Mouse (Mus musculus): ENCODE measurements at regions not wholly inside any gene's neighbourhood (a gene's known extent, or its start where the extent isn't known, plus 50 kb on each side); places are given as distances from the start of the nearest gene placed in this dataset.

GRCm38 (mm10) chr3:9200156-9200555 is 409.7 kb downstream of the Zfp704 start:
- H3K27ac ChIP-seq: no peak overlapping the region
- 51% methylated on average over 5 of the region's 5 CpGs for WGBS
- no peak overlapping the region for H3K4me2 ChIP-seq
- no peak overlapping the region for H3K9ac ChIP-seq
- no peak overlapping the region for H3K4me3 ChIP-seq (replicated peaks)
- no peaks in the 10 kb centered on the region for H3K36me3 ChIP-seq
- no peaks in the 10 kb centered on the region for H3K27me3 ChIP-seq (replicated peaks)
- no peak for ATAC-seq (ENCODE audit: insufficient read depth, low FRiP score, low read depth)
- H3K4me1 ChIP-seq: no peaks in the 10 kb centered on the region
- no peaks in the 10 kb centered on the region for H3K9me3 ChIP-seq

GRCm38 (mm10) chr3:9198652-9199332 is 411.1 kb downstream of the Zfp704 start:
- Histone ChIP-seq H3K9ac (no peak overlapping the region), H3K4me1 (no peaks in the 10 kb centered on the region), H3K27me3 (replicated peaks) (no peaks in the 10 kb centered on the region), H3K36me3 (no peaks in the 10 kb centered on the region), H3K9me3 (no peaks in the 10 kb centered on the region), H3K27ac (no peak overlapping the region), H3K4me3 (replicated peaks) (no peak overlapping the region), H3K4me2 (no peak overlapping the region)
- 72% methylated on average over 9 of the region's 9 CpGs for WGBS
- ATAC-seq (ENCODE audit: insufficient read depth, low FRiP score, low read depth): no peak

GRCm38 (mm10) chr3:9195781-9196180 is 414.1 kb downstream of the Zfp704 start:
- no peaks in the 10 kb centered on the region for H3K27me3 ChIP-seq (replicated peaks)
- ATAC-seq (ENCODE audit: insufficient read depth, low FRiP score, low read depth): no peak
- no peak overlapping the region for H3K4me2 ChIP-seq
- no peaks in the 10 kb centered on the region for H3K9me3 ChIP-seq
- no peak overlapping the region for H3K4me3 ChIP-seq (replicated peaks)
- no peaks in the 10 kb centered on the region for H3K36me3 ChIP-seq
- no peaks in the 10 kb centered on the region for H3K4me1 ChIP-seq
- WGBS: 72% methylated on average over 8 of the region's 8 CpGs
- H3K27ac ChIP-seq: no peak overlapping the region
- H3K9ac ChIP-seq: no peak overlapping the region

GRCm38 (mm10) chr3:9189366-9190287 is 420.3 kb downstream of the Zfp704 start:
- WGBS: 70% methylated on average over 15 of the region's 15 CpGs
- peak; percentile 33; the same call in 1 of the 2 replicates for ATAC-seq (ENCODE audit: insufficient read depth, low FRiP score, low read depth)

GRCm38 (mm10) chr3:9186364-9187120 is 423.3 kb downstream of the Zfp704 start:
- Histone ChIP-seq H3K27me3 (replicated peaks) (no peaks in the 10 kb centered on the region), H3K9ac (no peak overlapping the region), H3K27ac (no peak overlapping the region), H3K4me1 (peaks cover 8% of the 10 kb centered on the region; the same call in 1 of the 2 replicates), H3K4me2 (no peak overlapping the region), H3K4me3 (replicated peaks) (no peak overlapping the region), H3K9me3 (no peaks in the 10 kb centered on the region), H3K36me3 (no peaks in the 10 kb centered on the region)
- WGBS: 62% methylated on average over 6 of the region's 6 CpGs
- peak; percentile 70 for ATAC-seq (ENCODE audit: insufficient read depth, low FRiP score, low read depth)

More at GRCm38 (mm10) chr3:9189366-9190287, 420.3 kb downstream of the Zfp704 start:
- Histone ChIP-seq H3K4me2 (peak overlapping the region; percentile 8; the same call in 1 of the 2 replicates), H3K9ac (no peak overlapping the region), H3K4me3 (replicated peaks) (no peak overlapping the region), H3K9me3 (no peaks in the 10 kb centered on the region), H3K27me3 (replicated peaks) (no peaks in the 10 kb centered on the region), H3K4me1 (peaks cover 8% of the 10 kb centered on the region; the same call in 1 of the 2 replicates), H3K36me3 (no peaks in the 10 kb centered on the region), H3K27ac (no peak overlapping the region)

GRCm38 (mm10) chr3:9181576-9181975 is 428.3 kb downstream of the Zfp704 start:
- no peak overlapping the region for H3K4me2 ChIP-seq
- H3K9me3 ChIP-seq: no peaks in the 10 kb centered on the region
- no peak for ATAC-seq (ENCODE audit: insufficient read depth, low FRiP score, low read depth)
- 0 out of 2 replicates have a peak, but pooled peaks cover 3% of the 10 kb centered on the region for H3K27me3 ChIP-seq (replicated peaks)
- no peak overlapping the region for H3K9ac ChIP-seq
- no peak overlapping the region for H3K27ac ChIP-seq
- no peaks in the 10 kb centered on the region for H3K4me1 ChIP-seq
- no peak overlapping the region for H3K4me3 ChIP-seq (replicated peaks)
- 88% methylated on average over 11 of the region's 11 CpGs for WGBS
- H3K36me3 ChIP-seq: no peaks in the 10 kb centered on the region

GRCm38 (mm10) chr3:9179641-9180040 is 430.2 kb downstream of the Zfp704 start:
- no peaks in the 10 kb centered on the region for H3K9me3 ChIP-seq
- 49% methylated on average over 6 of the region's 6 CpGs for WGBS

GRCm38 (mm10) chr3:9174517-9174832 is 435.4 kb downstream of the Zfp704 start:
- no peaks in the 10 kb centered on the region for H3K4me1 ChIP-seq
- ATAC-seq (ENCODE audit: insufficient read depth, low FRiP score, low read depth): no peak
- 55% methylated on average over 2 of the region's 2 CpGs for WGBS
- H3K36me3 ChIP-seq: no peaks in the 10 kb centered on the region
- H3K9me3 ChIP-seq: no peaks in the 10 kb centered on the region
- peak overlapping the region; percentile 14; the same call in 1 of the 2 replicates for H3K27ac ChIP-seq
- no peaks in the 10 kb centered on the region for H3K27me3 ChIP-seq (replicated peaks)
- no peak overlapping the region for H3K9ac ChIP-seq
- no peak overlapping the region for H3K4me3 ChIP-seq (replicated peaks)
- 0 out of 2 replicates have a peak overlapping the region, but pooled peaks have one; percentile 21 for H3K4me2 ChIP-seq

More at GRCm38 (mm10) chr3:9179641-9180040, 430.2 kb downstream of the Zfp704 start:
- H3K4me3 ChIP-seq (replicated peaks): no peak overlapping the region
- no peak for ATAC-seq (ENCODE audit: insufficient read depth, low FRiP score, low read depth)
- 0 out of 2 replicates have a peak, but pooled peaks cover 3% of the 10 kb centered on the region for H3K27me3 ChIP-seq (replicated peaks)
- no peaks in the 10 kb centered on the region for H3K4me1 ChIP-seq
- H3K27ac ChIP-seq: no peak overlapping the region
- no peaks in the 10 kb centered on the region for H3K36me3 ChIP-seq
- no peak overlapping the region for H3K9ac ChIP-seq
- no peak overlapping the region for H3K4me2 ChIP-seq

GRCm38 (mm10) chr3:9173643-9174516 is 436.0 kb downstream of the Zfp704 start:
- H3K27me3 ChIP-seq (replicated peaks): no peaks in the 10 kb centered on the region
- H3K4me3 ChIP-seq (replicated peaks): no peak overlapping the region
- H3K36me3 ChIP-seq: no peaks in the 10 kb centered on the region
- peak; percentile 56; the same call in 1 of the 2 replicates for ATAC-seq (ENCODE audit: insufficient read depth, low FRiP score, low read depth)
- 41% methylated on average over 16 of the region's 16 CpGs for WGBS
- peak overlapping the region; percentile 14; the same call in 1 of the 2 replicates for H3K27ac ChIP-seq
- no peaks in the 10 kb centered on the region for H3K4me1 ChIP-seq
- peak overlapping the region; percentile 21; the same call in 1 of the 2 replicates for H3K4me2 ChIP-seq
- no peaks in the 10 kb centered on the region for H3K9me3 ChIP-seq
- H3K9ac ChIP-seq: no peak overlapping the region

- Histone ChIP-seq H3K36me3 (no peaks in the 10 kb centered on the region), H3K4me2 (no peak overlapping the region), H3K27me3 (replicated peaks) (no peaks in the 10 kb centered on the region), H3K9ac (no peak overlapping the region), H3K4me1 (no peaks in the 10 kb centered on the region), H3K9me3 (no peaks in the 10 kb centered on the region), H3K27ac (no peak overlapping the region), H3K4me3 (replicated peaks) (no peak overlapping the region)
- ATAC-seq (ENCODE audit: insufficient read depth, low FRiP score, low read depth): no peak
- 36% methylated on average over 1 of the region's 1 CpGs for WGBS
These were observed 437.9 kb downstream of the Zfp704 start for GRCm38 (mm10) chr3:9171970-9172369.

GRCm38 (mm10) chr3:9168955-9169354 is 440.9 kb downstream of the Zfp704 start:
- WGBS: 60% methylated on average over 12 of the region's 12 CpGs
- Histone ChIP-seq H3K27ac (no peak overlapping the region), H3K27me3 (replicated peaks) (no peaks in the 10 kb centered on the region), H3K4me1 (no peaks in the 10 kb centered on the region), H3K36me3 (no peaks in the 10 kb centered on the region), H3K4me2 (no peak overlapping the region), H3K9me3 (no peaks in the 10 kb centered on the region), H3K9ac (no peak overlapping the region), H3K4me3 (replicated peaks) (no peak overlapping the region)
- no peak for ATAC-seq (ENCODE audit: insufficient read depth, low FRiP score, low read depth)

Measured in stomach, embryonic 15.5 days (tissue).